Mouse (Mus musculus) heart, postnatal 4 days (tissue): ENCODE results near the gene Slc35e3. TPM values are rescaled to one million over a fixed set of nuclear protein-coding genes. Genes with fewer than 3 reads are reported as not detected.

Experiments
- total RNA-seq, 2 experiments: library from RNA; stranded (reverse); gene quantifications; 2 replicates each; pipeline ENCODE4 v1.2.3; 2021

Gene Slc35e3
- total RNA-seq, 2 experiments from 2014 or later: 7.3 to 8.8 TPM

Other genes with a start within 250 kb of the Slc35e3 start
- gene Cpm, start 116.9 kb downstream of the Slc35e3 start, total RNA-seq: 1 to 10 TPM; 2.8 to 3.6 TPM
- gene Mdm2, start 35.6 kb downstream of the Slc35e3 start, total RNA-seq: 10 to 100 TPM; 48.4 to 50.8 TPM
- 10 to 100 TPM; 23.6 to 26.3 TPM for gene Nup107, start 46.3 kb upstream of the Slc35e3 start, total RNA-seq
- gene Rap1b, start 99.7 kb upstream of the Slc35e3 start, total RNA-seq: 100 to 1,000 TPM; 101 to 103 TPM